Mouse (Mus musculus): Measurements from ENCODE around the gene Gm49027.
"Not testable (repeated sequence)": the region's sequence is repeated elsewhere in the genome, so short reads cannot be mapped to it uniquely, and the experiment has no call there.

The Gm49027 gene

GRCm38 (mm10) chr5:123525281-123525680 lies at the start of gene Gm49027:
Gene Gm49027, minus strand, starts transcription at chr5:123525488.
- DNase-seq (ENCODE audit: low spot score) = peak; percentile 1

GRCm38 (mm10) chr5:123573362-123573761 lies 48.1 kb upstream of the Gm49027 start:
- no peak for DNase-seq (ENCODE audit: low spot score)

- peak; percentile 97 for DNase-seq (ENCODE audit: low spot score)
These were observed 47.3 kb upstream of the Gm49027 start, which contains the start of gene Vps33a for GRCm38 (mm10) chr5:123572357-123573186. Gene Vps33a, minus strand, starts transcription at chr5:123573038.

- no peak for DNase-seq (ENCODE audit: low spot score)
These were observed 35.8 kb upstream of the Gm49027 start for GRCm38 (mm10) chr5:123561128-123561527.

GRCm38 (mm10) chr5:123559588-123559987 lies 34.3 kb upstream of the Gm49027 start:
- no peak for DNase-seq (ENCODE audit: low spot score)

GRCm38 (mm10) chr5:123556451-123556850 lies 31.2 kb upstream of the Gm49027 start:
- no peak for DNase-seq (ENCODE audit: low spot score)

GRCm38 (mm10) chr5:123555693-123556092 lies 30.4 kb upstream of the Gm49027 start:
- DNase-seq (ENCODE audit: low spot score) = no peak

- DNase-seq (ENCODE audit: low spot score) = peak; percentile 45
These were observed 8.5 kb upstream of the Gm49027 start for GRCm38 (mm10) chr5:123533801-123534200.

GRCm38 (mm10) chr5:123530056-123530455 lies 4.8 kb upstream of the Gm49027 start:
- DNase-seq (ENCODE audit: low spot score) = no peak

- peak; percentile 68 for DNase-seq (ENCODE audit: low spot score)
These were observed 3.4 kb upstream of the Gm49027 start for GRCm38 (mm10) chr5:123528641-123529040.

GRCm38 (mm10) chr5:123525916-123526495 lies 718 bp upstream of the Gm49027 start:
- no peak for DNase-seq (ENCODE audit: low spot score)

GRCm38 (mm10) chr5:123524393-123524750 lies 916 bp downstream of the Gm49027 start:
- no peak for DNase-seq (ENCODE audit: low spot score)

GRCm38 (mm10) chr5:123523692-123524392 lies 1.4 kb downstream of the Gm49027 start, which contains the start of gene Diablo:
Gene Diablo, minus strand, starts transcription at chr5:123524176.
- peak; percentile 95 for DNase-seq (ENCODE audit: low spot score)

- DNase-seq (ENCODE audit: low spot score) = no peak
These were observed 3.1 kb downstream of the Gm49027 start for GRCm38 (mm10) chr5:123522166-123522565.

GRCm38 (mm10) chr5:123521621-123522020 lies 3.7 kb downstream of the Gm49027 start:
- DNase-seq (ENCODE audit: low spot score) = no peak

GRCm38 (mm10) chr5:123520666-123521065 lies 4.6 kb downstream of the Gm49027 start:
- no peak for DNase-seq (ENCODE audit: low spot score)

GRCm38 (mm10) chr5:123514871-123515270 lies 10.4 kb downstream of the Gm49027 start:
- DNase-seq (ENCODE audit: low spot score) = no peak

- no peak for DNase-seq (ENCODE audit: low spot score)
These were observed 13.2 kb downstream of the Gm49027 start for GRCm38 (mm10) chr5:123512102-123512501.

GRCm38 (mm10) chr5:123511426-123511825 lies 13.9 kb downstream of the Gm49027 start:
- not testable (repeated sequence) for DNase-seq (ENCODE audit: low spot score)

- DNase-seq (ENCODE audit: low spot score) = no peak
These were observed 15.1 kb downstream of the Gm49027 start, which contains the start of gene B3gnt4 for GRCm38 (mm10) chr5:123510160-123510559. Gene B3gnt4, plus strand, starts transcription at chr5:123510460.

GRCm38 (mm10) chr5:123508921-123509320 lies 16.4 kb downstream of the Gm49027 start:
- DNase-seq (ENCODE audit: low spot score) = no peak

GRCm38 (mm10) chr5:123507936-123508723 lies 17.2 kb downstream of the Gm49027 start:
- DNase-seq (ENCODE audit: low spot score) = peak; percentile 78

Measured in ovary, adult 18-20 months (tissue).